Mouse (Mus musculus) myocyte (in vitro differentiated cells): Measurements from ENCODE around the gene Thada.

Source experiments
- CEBPB ChIP-seq: IDR thresholded peaks from 2 replicates; pipeline ENCODE4 v1.6.1; 2011; ENCODE audit warnings: mild to moderate bottlenecking, moderate library complexity; ENCODE audit not compliant: poor library complexity, insufficient read depth, severe bottlenecking
- E2F4 ChIP-seq: IDR thresholded peaks from one replicate; pipeline ENCODE4 v1.6.1; 2011; ENCODE audit warnings: mild to moderate bottlenecking, control low read depth, moderate library complexity; ENCODE audit not compliant: insufficient read depth
- MAX ChIP-seq: IDR thresholded peaks from one replicate; pipeline ENCODE4 v1.6.1; 2011; ENCODE audit warnings: low read depth, mild to moderate bottlenecking, control low read depth
- POLR2A ChIP-seq: IDR thresholded peaks from one replicate; pipeline ENCODE4 v1.6.1; 2011; ENCODE audit warnings: low read depth, mild to moderate bottlenecking, control low read depth, moderate library complexity; ENCODE audit not compliant: insufficient read length
- USF1 ChIP-seq: IDR thresholded peaks from one replicate; pipeline ENCODE4 v1.6.1; 2011; ENCODE audit warnings: low read depth, mild to moderate bottlenecking, control low read depth, moderate library complexity

GRCm38 (mm10) chr17:84334241-84335014 is 131.6 kb downstream of the Thada start:
- TF ChIP-seq USF1 (no peak), POLR2A (no peak), MAX (no peak), E2F4 (no peak), CEBPB (no peak)
